Mouse (Mus musculus) left cerebral cortex, postnatal 4 days (tissue): Measurements from ENCODE around the gene Itln1. TPM values are rescaled to one million over a fixed set of nuclear protein-coding genes. Genes with fewer than 3 reads are reported as not detected.

Source experiments
- DNase-seq: peaks from one replicate; pipeline ENCODE4 v3.0.0-alpha.2; 2022
- intact Hi-C: fragments of 180-260 bp; cut with DNase I; formaldehyde crosslinking; loops from one replicate; pipeline ENCODE4 v1.15.1; 2025
- total RNA-seq, 2 experiments: library from RNA; stranded (reverse); gene quantifications; 2 replicates each; pipeline ENCODE4 v1.2.3; 2021

The Itln1 gene
- total RNA-seq = not detected

DNA sequence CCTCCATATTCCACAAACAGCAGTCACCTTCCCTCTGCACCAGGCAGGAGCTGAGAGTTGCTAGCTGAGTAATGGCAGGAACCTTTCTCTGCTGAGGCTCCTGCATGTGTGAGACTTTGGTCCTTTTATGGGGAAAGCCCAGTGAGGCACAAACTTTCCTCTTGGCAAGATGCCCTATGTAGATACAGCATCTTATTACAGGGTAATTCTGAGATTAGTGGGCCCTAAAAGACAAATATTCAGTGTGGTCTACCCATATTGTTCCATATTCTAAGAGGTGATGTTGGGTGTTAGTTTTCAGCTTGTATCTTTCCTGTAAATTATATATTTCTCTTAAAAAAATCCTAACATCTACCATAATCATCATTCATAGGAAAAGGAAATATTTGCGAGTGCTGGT lies at the start of gene Itln1:
Gene Itln1 (minus strand): TSS at position 101 of the 400 bp plus-strand sequence.
- no peak for DNase-seq
- intact Hi-C loops = no loop called here

DNA sequence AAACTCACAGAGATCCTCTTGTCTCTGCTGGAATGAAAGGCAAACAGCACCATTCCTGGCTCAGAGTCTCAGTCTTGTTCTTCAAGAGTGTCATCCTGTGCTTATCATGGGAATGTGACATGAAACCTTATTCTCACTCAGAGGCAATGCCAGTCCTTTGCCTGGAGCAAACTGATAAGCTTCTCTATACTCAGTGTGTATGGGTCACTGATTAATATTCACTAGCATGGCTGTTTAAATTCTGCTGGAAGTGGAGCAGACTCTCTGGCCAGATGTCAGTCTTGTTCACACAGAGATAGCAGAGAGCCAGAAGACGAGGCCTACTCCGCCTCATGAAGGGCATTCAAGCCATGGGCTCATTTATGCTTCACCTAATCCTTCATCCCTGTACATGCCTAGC lies 49.5 kb upstream of the Itln1 start:
- DNase-seq = no peak
- intact Hi-C loops = no loop called here

DNA sequence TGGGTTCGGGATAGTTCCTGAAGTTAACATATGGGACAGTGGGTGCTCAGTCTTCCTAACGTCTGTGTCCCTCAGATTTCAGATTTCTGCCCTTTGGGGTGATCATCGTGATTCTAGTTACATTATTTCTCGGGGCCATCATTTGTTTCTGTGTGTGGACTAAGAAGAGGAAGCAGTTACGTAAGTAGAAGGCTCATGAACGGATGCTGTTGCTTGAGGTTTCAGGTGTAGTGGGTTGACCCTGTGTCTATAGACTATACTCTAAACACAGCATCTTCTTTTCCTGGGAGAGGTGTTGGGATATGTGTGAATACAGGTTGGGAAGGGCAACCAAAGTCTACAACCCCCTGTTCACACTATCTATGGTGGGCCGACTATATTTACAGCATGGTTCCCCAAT lies 42.1 kb upstream of the Itln1 start:
- intact Hi-C loops = no loop called here
- no peak for DNase-seq

DNA sequence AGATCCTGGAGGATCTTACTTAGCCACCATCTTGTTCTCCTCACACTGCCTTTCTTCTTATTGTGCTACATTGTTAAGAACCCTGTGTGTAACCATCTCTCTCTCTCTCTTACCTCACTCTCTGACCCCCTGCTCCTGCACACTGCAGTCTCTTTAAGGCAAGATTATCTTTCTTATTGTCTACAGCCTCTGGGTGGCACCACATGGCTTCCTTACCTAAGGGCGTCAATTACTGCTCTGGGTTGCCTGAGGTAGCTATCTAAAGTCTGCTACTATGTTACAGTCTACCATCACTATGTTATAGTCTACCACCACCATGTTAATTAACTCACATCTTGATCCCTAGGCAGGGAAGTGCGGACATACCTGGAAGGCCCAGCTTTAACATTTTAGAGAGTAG lies 33.3 kb upstream of the Itln1 start:
- DNase-seq = no peak
- intact Hi-C loops = loop anchor here (5.0 kb wide), 1 partner anchor 61 kb away; no protein-coding TSS in a partner anchor

DNA sequence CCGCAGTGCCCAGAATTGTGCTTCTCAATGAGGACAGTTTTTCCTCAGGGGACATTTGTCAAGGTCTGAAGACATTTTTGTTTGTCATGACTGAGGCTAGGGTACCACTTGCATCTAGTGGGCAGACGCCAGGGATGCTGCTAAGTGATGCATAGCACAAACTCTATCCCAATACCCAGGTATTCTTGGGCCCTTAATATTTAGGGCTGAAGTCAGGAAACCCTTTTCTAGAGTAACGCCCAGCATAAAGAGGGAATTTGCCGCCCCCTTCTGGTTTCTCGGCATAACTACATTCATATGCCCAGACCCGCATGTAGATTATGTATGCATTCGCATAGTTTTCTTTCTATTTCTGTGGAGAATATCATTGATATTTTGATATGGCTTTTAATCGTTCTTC lies 31.7 kb upstream of the Itln1 start:
- peak; percentile 47 for DNase-seq
- intact Hi-C loops = loop anchor here (5.0 kb wide), 1 partner anchor 59 kb away; no protein-coding TSS in a partner anchor

DNA sequence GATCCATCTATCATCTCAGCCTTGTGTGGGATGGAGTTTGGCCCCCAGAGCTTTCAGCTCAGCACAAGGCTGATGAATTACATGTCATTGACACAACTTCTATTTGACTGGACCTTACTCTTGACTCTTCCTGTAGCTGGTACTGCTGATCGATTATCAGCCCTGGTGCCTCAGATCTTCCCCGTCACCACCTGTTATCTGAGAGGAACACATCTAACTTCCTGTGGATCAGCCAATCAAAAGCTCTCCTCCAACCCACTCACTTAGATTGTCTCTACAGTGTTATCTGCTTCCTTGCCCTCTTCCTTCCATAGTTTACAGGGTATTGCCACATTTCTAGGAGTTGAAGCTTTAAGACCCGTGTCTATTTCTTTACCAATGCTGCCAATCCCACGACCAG lies 30.8 kb upstream of the Itln1 start:
- DNase-seq = no peak
- intact Hi-C loops = loop anchor here (5.0 kb wide), 1 partner anchor 59 kb away; no protein-coding TSS in a partner anchor

DNA sequence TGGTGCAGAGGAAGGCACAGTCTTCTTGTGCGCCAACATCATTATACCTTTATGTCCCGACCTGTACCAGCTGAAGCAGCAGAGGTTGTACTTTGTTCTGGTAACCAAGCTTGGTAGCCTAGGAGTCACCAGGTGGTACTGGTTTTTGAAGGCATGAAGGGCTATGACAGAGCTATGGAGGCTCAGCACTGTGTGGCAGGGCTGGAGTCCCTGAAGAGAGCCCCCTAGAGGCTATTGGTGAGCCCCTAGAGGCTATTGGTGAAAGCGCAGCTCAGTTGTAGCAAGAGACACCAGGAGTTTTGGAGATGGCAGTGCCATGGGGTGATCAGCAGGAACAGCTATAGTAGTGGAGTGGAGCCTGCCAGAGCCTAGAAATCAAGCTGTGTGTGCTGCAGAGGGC lies 29.2 kb upstream of the Itln1 start:
- peak; percentile 15 for DNase-seq
- intact Hi-C loops = no loop called here

DNA sequence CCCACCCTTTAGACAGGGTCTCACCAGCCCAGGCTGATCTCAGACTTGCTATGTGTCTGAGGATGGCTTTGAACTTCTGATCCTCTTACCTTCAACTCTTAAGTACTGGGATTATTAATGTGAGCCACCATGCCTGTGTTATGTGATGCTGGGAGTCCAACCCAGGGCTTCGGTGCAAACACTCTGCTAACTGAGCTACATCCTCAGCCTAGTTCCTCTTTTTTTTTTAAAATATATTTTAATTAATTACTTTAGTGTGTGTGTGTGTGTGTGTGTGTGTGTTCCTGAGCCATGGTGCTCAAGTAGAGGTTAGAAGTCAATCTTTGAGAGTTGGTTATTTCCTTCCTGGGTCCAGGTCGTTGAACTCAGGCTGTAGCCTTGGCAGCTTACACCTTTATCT lies 27.9 kb upstream of the Itln1 start:
- intact Hi-C loops = no loop called here
- no peak for DNase-seq

DNA sequence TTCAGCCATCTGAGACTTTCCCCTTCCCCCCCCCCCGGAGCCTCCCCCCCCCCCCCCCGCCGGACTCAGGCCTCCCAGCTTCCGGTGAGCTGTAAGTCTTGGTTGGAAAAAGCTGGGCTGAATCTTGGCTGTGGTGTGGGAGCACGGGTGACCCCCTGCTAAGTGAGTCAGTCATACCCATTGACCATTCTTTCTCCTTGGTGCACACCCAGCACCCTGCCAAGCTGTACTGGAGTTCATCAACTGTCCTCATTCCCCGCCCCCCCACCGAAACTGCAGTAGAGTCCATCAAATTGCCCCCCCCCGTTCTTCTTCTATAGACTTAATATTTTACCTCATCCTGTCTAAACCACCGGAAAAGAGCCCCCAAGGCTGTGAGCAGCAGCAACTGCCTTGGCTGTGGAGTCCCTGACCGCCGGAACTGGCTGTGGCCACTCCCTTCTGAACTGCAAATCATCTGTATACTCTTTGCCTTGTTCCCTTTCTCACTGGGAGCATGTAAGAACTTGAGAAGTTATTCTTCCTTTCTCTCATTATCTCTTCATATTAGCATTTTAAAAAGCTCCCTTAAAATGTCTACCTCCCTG lies 26.6 kb upstream of the Itln1 start:
- peak; percentile 9 for DNase-seq
- intact Hi-C loops = no loop called here

DNA sequence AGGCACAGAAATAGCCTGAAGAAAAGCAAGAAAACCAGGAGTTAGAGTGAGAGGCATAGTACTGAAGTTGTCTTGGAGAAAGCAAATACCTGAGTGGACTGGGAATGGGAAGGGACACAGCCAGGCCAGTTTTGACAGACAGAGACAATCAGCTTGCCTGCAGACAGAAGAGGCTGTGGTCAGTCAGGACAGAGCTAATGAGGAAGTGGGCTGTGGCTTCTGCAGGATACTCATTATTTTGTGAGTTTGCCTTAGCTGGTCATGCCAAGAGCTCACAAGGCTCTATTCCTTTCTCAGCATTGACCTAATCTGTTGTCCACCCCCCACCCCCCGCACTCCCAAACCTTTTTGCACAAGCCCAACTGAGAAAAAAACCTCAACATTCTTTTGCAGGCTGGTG lies 26.1 kb upstream of the Itln1 start:
- intact Hi-C loops = no loop called here
- DNase-seq = no peak

DNA sequence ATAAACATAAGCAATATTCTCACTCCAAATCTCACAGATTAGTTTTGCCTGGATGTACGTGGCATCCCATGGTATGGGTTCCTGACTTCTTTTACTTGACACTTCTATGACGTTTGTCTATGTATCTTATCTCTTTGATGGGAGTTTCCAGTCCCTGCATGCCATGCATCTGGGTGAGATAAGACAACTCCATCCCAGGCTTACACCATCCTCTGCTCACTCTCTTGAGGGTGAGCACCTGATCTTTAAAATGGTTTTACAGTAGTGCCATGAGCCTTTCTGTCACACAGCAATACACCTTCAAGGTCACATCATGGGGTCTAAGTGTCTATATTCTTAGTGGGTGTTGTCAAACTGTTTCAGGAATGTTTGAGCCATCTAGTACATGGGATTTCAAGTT lies 25.2 kb upstream of the Itln1 start:
- intact Hi-C loops = no loop called here
- DNase-seq = no peak

DNA sequence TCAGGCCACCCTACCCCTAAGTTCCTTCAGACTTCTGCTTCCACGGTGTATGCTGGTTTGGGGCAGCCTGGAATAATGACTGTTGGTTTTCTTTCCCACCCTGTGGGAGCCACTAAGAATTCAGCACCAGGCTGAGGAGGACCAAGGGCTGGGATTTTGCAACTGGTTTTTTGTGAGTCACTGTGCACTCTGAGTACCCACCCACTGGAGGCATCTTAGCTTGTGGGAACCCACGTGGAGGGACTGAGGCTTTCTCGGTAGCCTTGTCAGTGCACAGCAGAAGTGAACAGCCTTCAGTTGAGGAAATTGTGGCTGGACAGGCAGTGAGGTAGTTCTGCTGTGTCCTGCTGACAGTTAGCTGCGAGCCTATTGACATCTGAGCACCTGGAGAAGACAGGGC lies 23.8 kb upstream of the Itln1 start, which contains the start of gene Cd244a:
Gene Cd244a (plus strand): TSS at position 296 of the 400 bp plus-strand sequence.
- intact Hi-C loops = no loop called here
- DNase-seq = no peak

DNA sequence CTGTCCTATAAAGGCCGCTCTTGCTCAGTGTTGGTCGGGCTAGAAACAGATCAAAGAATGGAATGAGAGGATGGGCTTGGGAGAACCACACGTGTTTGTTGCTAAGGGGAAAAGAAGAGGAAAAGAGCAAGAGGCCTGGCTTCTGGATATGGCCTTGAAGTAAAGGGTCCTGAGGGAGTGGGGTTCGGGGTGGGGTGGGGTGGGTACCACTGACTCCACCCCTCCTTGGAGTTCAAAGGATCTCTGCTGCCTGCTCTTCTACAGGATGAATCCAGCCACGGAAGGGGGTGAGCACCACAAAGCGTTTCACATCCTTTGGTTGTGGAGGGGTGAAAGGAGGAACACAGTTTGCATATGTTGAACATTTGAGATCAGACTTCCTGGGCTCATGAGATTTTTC lies 23.3 kb upstream of the Itln1 start:
- intact Hi-C loops = no loop called here

DNA sequence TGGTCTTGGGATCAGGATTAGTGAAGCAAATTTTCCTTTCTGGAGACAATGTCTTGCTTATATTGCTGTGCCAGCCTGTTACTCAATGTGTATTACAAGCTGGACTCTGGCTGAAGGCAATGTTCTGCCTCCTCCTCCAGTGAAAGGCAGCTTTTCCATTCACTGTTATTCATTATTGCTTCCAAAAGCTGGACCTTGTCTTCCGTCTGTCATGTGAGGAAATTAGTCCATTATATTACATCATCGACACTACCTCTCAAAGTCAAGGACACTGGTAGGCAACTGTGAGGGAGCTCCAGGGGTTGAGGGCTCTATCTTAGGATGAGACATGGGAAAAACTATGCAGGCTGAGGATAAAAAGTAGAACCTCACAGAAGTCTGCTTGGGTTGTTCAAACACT lies 21.3 kb upstream of the Itln1 start:
- intact Hi-C loops = no loop called here
- no peak for DNase-seq

More for the DNA sequence above, 23.3 kb upstream of the Itln1 start:
- DNase-seq = no peak

DNA sequence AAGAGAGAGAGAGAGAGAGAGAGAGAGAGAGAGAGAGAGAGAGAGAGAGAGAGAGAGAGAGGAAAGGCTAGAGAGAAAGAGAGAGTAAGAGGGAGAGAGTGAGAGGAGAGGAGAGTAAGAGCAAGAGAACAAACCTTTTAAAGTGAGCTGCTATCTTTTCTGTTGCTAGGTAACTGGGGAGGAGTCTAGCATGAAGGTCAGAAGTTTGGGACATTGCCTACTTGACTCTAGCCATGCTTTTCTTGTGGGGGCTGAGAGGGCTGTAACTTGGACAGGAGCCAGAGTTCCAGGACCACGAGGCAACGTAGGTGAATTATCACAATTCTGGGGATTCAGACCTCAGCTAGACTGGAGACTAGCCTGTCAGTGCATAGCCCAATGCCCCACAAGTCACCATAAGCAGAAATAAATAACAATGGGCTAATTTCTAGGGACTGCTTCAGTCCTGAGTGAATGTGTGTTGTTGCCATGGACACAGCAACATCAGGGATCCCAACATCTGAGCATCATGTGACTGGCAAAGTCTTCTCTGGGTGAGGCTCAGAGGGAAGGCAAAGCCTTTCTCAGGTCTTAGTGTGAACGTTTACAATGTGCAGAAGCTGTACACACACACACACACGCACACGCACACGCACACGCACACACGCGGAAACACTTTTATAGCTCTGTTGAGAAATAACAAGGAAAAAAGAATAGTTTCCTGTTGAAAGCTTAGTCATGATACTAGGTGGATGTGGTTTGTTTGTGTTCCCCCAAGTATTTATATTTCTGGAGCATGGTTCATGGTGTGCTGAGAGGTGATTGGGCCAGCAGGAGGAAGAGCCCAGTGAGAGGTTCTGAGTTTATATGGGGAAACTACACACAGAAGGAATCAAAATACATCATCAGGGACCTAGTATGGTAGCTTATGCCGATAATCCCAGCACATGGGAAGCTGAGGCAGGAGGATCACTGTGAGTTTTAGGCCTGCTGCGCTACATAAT lies 18.6 kb upstream of the Itln1 start:
- intact Hi-C loops = no loop called here
- no peak for DNase-seq

DNA sequence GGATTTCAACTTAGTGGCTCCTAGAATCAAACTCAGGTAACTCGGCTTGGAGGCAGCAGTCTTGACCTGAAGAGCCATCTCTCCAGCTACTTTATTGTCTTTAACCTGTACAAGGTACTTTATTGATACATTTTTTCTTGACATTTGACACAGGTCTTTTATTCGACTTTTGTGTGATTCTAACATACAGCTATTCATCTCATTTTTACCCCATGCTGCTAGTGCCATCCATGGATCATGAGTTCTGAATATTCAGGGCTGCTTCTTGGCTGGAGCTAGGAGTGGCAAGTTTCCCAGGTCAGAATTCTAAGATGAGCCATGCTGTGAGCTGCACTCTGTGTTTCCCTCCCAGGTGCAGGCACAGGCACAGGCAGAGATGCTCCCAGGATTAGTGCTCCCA lies 17.1 kb upstream of the Itln1 start:
- no peak for DNase-seq
- intact Hi-C loops = no loop called here

DNA sequence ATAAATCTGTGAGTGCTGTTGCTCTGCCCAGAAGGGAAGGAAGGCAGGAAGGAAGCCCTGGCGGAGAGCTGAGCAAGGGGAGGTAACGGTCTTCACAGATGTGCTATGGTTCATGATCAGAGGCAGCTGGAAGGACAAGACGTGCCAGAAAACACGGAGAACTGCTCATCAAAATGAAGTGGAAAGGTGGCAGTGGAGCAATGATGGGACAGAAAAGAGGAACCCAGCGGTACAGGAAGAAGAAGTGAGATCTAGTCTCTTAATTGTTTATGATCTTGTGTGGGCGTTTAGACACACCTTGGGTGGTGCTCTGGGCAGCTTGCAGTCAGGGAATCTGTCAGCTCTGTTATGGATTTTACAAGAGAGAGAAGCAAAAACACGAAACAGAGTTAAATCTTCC lies 16.2 kb upstream of the Itln1 start:
- intact Hi-C loops = no loop called here
- DNase-seq = no peak

DNA sequence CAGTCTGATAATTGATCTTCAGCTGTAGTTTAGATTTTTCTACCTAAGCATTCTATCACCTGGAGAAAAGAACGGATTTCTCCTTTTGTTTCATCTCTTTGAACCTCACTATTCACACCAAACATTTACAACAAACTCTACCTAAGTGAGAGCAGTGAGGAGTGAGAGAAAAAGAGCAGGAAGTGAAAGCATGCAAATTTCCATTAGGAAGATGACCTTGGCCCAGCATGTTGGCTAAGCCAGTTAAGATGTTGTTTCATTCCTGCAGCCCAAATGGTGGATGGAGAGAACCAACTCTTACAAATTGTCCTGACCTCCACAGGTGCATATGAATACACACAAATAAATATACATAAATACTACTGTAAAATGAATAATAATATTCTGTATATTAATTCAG lies 5.6 kb upstream of the Itln1 start:
- DNase-seq = no peak
- intact Hi-C loops = no loop called here

DNA sequence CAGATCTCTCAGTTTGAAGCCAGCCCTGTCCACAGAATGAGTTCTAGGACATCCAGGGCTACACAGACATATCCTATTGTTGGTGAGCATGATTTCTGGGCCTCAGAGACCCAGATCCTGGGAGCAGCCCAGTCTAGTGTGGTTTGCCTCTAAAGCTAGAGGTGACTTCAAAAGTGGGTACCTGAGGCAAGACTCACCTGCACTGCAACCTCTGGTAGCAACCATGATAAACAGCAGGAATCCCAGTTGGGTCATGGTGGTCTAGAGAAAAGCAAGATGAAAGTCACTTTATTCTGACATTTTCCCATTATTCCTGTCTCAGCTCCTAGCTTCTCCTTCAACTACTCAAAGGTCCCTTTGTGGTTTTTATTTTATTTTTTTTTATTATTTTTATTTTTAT lies 537 bp downstream of the Itln1 start:
- DNase-seq = no peak
- intact Hi-C loops = no loop called here

DNA sequence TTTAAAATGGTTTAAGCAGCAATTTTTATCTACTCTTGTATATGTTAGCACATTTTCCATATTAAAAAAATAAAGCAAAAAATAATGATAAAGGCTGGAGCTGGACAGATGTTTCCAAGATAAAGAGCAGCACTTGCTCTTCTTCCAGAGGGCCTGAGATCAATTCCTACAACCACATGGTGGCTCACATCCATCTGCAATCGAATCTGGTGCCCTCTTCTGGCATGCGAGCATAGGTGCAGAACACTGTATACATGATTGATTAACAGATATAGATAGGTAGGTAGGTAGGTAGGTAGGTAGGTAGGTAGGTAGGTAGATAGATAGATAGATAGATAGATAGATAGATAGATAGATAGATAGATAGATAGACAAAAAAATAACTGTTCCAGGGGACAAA lies 2.3 kb downstream of the Itln1 start:
- intact Hi-C loops = no loop called here

DNA sequence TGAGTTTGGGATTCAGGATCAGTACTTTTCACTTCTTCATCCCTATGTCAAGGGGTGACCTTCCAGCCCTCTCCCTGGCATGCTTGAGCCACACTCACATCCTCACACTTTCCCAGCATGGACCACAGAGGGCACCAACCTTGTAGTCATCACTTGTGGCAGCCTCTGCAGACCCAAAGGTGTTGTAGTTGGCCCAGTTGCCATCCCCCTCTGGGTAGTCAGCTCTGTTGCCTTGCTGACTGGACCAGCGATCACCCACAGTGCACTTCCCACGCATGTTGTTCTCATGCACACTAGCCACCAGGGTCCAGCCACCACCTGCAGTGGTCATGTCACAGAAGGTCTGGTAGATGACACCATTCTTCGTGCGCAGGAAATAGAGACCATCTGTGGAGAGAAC lies 3.7 kb downstream of the Itln1 start:
- intact Hi-C loops = no loop called here
- no peak for DNase-seq

More for the DNA sequence above, 2.3 kb downstream of the Itln1 start:
- no peak for DNase-seq

DNA sequence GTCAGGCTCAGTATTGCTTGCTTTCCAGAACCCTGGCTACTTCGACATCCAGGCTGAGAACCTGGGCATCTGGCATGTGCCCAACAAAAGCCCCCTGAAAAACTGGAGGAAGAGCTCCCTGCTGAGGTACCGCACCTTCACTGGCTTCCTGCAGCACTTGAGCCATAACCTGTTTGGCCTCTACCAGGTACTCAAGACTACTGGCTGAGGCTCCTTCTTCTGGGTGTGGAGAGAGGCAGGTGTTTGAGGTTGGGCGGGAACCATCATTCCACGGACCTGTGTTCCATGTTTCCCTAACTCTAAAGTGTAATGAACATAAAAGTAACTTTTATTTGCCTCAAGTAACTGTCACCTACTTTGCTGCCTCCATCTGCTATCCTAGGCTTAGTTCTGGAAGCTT lies 19.5 kb downstream of the Itln1 start:
- no peak for DNase-seq
- intact Hi-C loops = no loop called here
